Mouse (Mus musculus): ENCODE measurements at regions not wholly inside any gene's neighbourhood (a gene's known extent, or its start where the extent isn't known, plus 50 kb on each side); places are given as distances from the start of the nearest gene placed in this dataset.

DNA sequence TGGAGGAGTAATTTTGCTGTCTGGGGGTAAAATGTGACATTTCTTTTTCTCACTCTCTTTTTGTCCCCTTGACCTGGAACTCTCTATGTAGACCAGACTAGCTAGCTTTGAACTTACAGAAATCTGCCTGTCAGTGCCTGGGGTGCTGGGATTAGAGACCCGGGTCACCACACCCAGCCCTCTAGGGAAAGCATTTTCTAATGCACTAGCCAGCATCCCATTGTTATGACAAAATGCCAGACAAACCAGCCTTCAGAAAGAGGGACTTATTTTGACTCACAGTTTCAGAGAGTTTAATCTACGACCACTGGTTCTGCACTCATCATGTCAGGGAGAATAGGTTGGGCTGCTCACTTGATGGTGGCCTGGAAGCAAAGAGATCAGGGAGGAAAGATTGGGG lies 240.4 kb downstream of the Enc1 start:
- TF ChIP-seq CTCF (IDR thresholded peaks at IDR 0.05; ENCODE audit: borderline replicate concordance, extremely low read depth, insufficient read depth, insufficient read length) (no peak), POLR2A (IDR thresholded peaks at IDR 0.05; ENCODE audit: borderline replicate concordance, extremely low read depth, insufficient read depth, insufficient read length, poor library complexity, severe bottlenecking) (no peak)
